Mouse (Mus musculus) heart, postnatal 14 days (tissue): ENCODE measurements at regions not wholly inside any gene's neighbourhood (a gene's known extent, or its start where the extent isn't known, plus 50 kb on each side); places are given as distances from the start of the nearest gene placed in this dataset.
"Not testable (repeated sequence)": the region's sequence is repeated elsewhere in the genome, so short reads cannot be mapped to it uniquely, and the experiment has no call there.

ENCODE experiments used
- DNase-seq, 2 experiments: peaks; one replicate each; pipeline ENCODE4 v3.0.0; 2021 to 2022
- intact Hi-C: fragments of 180-260 bp; cut with DNase I; formaldehyde crosslinking; loops from one replicate; pipeline ENCODE4 v1.15.1; 2025

- DNase-seq = no peak
- intact Hi-C loops = no loop called here
Observed at GRCm38 (mm10) chr1:128535537-128536150, 56.4 kb downstream of the Cxcr4 start.

- DNase-seq = peak in 1 of 2 experiments; percentile 10
- intact Hi-C loops = no loop called here
Observed at GRCm38 (mm10) chr1:128532632-128533031, 59.5 kb downstream of the Cxcr4 start.

GRCm38 (mm10) chr1:128529808-128530545 is 62.1 kb downstream of the Cxcr4 start:
- intact Hi-C loops = no loop called here
- DNase-seq = no peak

GRCm38 (mm10) chr1:128519234-128519633 is 72.9 kb downstream of the Cxcr4 start:
- DNase-seq = no peak
- intact Hi-C loops = no loop called here

GRCm38 (mm10) chr1:128518514-128518913 is 73.6 kb downstream of the Cxcr4 start:
- no peak for DNase-seq
- intact Hi-C loops = no loop called here

- DNase-seq = no peak
- intact Hi-C loops = no loop called here
Observed at GRCm38 (mm10) chr1:128517351-128517750, 74.7 kb downstream of the Cxcr4 start.

- DNase-seq = no peak
- intact Hi-C loops = no loop called here
Observed at GRCm38 (mm10) chr1:128514327-128514726, 77.8 kb downstream of the Cxcr4 start.

- intact Hi-C loops = no loop called here
- no peak for DNase-seq
Observed at GRCm38 (mm10) chr1:128513911-128514310, 78.2 kb downstream of the Cxcr4 start.

GRCm38 (mm10) chr1:128513153-128513552 is 78.9 kb downstream of the Cxcr4 start:
- intact Hi-C loops = no loop called here
- no peak for DNase-seq

- no peak for DNase-seq
- intact Hi-C loops = no loop called here
Observed at GRCm38 (mm10) chr1:128508816-128509461, 83.2 kb downstream of the Cxcr4 start.

GRCm38 (mm10) chr1:128506551-128507313 is 85.4 kb downstream of the Cxcr4 start:
- DNase-seq = no peak
- intact Hi-C loops = no loop called here

- DNase-seq = no peak
- intact Hi-C loops = no loop called here
Observed at GRCm38 (mm10) chr1:128504371-128504770, 87.2 kb upstream of the Dars start.

GRCm38 (mm10) chr1:128498042-128498772 is 81.0 kb upstream of the Dars start:
- no peak for DNase-seq
- intact Hi-C loops = no loop called here

- DNase-seq = no peak
- intact Hi-C loops = no loop called here
Observed at GRCm38 (mm10) chr1:128492251-128492650, 75.1 kb upstream of the Dars start.

GRCm38 (mm10) chr1:128487181-128487580 is 70.0 kb upstream of the Dars start:
- intact Hi-C loops, DNase-seq: not testable (repeated sequence)

- intact Hi-C loops = loop anchor here (5.0 kb wide), 1 partner anchor 114 kb away; the partner anchor contains the start of gene Cxcr4
- no peak for DNase-seq
Observed at GRCm38 (mm10) chr1:128478376-128478775, 61.2 kb upstream of the Dars start.

- no peak for DNase-seq
- intact Hi-C loops = loop anchor here (5.0 kb wide), 1 partner anchor 115 kb away; the partner anchor contains the start of gene Cxcr4
Observed at GRCm38 (mm10) chr1:128477653-128478052, 60.5 kb upstream of the Dars start.

- DNase-seq = no peak
Observed at GRCm38 (mm10) chr1:128472713-128473230, 55.6 kb upstream of the Dars start.

GRCm38 (mm10) chr1:128472022-128472712 is 55.0 kb upstream of the Dars start:
- DNase-seq = peak; percentile 73 to 74
- intact Hi-C loops = loop anchor here (2.0 to 5.0 kb wide), 2 partner anchors 15 to 355 kb away; no protein-coding TSS in a partner anchor

More at GRCm38 (mm10) chr1:128472713-128473230, 55.6 kb upstream of the Dars start:
- intact Hi-C loops = loop anchor here (2.0 to 5.0 kb wide), 2 partner anchors 16 to 355 kb away; no protein-coding TSS in a partner anchor
